Mouse (Mus musculus) MN1 (cell line): ENCODE results near the gene Card11.

ENCODE experiments used
- DNase-seq: peaks from one replicate; pipeline ENCODE4 v3.0.0-alpha.2; 2016; ENCODE audit warnings: low spot score

Card11 gene

DNA sequence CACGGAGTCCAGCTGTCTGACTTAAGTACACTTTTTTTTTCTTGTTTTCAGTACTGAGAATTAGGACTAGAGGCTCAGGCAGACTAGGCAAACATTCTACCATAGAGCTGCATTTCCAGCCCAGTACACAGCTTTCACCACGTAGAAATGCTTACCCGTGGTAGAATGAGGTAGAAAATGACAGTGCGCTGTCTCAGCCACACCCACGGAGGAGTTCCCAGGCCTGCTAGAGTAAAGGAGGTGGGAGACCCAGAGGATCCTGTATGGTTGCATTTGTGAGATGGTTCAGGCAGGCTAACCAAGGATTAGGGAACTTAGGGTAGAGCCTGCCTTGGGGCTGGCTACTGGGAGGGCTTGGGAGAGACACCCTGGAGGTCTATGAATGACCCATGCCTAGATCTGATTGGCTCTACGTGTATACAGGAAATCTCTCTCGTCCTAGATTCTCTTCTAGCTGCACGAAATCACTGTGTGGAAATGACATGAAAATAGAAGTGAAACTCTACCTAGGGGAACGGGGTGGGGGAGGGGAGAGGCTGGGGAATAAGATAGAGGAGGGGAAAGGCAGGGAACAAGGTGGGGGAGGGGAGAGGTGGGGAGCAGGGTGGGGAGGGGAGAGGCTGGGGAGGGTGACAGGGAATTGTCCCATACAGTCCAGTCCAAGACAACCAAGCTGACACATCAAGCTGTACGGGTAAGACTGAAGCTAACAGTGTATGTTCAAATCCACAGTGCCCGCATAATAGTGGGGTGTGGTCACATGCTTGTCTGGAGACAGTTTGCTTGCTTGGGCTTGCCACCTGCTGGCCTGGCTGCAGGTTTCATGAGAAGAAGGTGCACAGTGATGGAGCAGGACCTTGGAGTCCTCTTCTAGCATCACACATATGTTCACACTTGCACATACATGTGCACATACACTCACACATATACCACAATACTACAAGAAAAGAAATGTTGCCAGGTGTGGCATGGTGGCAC lies 8.0 kb downstream of the Card11 start:
- no peak for DNase-seq

GRCm38 (mm10) chr5:140985311-140986050 lies 14.9 kb downstream of the Card11 start:
- no peak for DNase-seq

GRCm38 (mm10) chr5:140981370-140981805 lies 19.0 kb downstream of the Card11 start:
- no peak for DNase-seq

DNA sequence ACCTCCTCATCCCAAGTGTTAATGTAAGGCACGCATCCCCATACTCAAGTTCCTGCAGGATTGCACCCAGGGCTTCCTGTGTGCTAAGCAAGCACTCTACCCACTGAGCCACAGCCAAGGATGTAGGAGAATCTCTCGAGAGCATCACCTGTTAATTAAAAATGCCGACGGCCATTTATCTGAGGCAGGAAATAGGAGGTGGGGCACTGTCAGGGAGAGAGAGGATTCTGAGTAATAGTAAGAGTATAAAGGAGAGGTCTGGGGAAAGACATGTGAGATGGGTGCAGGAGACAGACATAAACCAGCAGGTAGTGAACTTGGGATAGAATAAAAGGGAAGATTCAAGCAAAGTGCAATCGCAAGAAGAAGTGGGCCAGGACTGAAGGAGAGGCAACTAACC lies 19.6 kb downstream of the Card11 start:
- DNase-seq, result no peak

DNA sequence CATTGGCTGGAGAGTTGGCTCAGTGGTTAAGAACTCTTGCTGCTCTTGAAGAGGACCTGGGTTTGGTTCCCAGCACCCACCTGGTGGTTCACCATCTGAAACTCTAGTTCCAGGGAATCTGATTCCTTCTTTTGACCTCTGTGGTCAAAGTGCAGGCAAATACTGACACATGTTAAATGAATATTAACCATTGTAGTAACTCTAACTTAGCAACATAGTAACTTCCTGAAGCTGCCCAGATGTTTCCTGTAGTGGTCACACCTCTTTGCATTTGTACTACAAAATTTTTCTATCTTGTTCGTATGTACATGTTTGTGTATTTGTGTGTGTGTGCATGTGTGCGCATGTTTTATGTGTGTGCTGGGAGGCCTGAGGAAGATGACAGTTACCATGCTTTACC lies 20.3 kb downstream of the Card11 start:
- no peak for DNase-seq

DNA sequence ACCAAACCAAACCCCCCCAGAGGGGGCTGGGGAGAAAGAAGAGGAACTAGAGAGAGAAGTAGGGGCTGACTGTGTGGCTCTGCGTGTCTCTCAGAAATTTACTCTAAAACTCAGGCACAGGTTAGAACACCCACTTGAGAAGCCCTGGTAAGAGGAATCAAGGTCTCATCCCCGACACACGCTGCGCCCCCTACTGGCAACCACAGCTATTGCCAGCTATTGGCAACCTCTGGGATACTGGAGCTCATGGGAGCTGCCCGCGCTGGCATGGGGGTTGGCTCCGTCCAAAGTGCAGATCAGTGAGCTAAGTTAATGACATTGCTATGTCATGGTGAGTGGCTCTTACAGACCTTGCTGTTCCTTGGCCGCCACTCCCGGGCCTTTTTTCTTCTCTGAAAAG lies 37.4 kb downstream of the Card11 start:
- DNase-seq, result no peak

DNA sequence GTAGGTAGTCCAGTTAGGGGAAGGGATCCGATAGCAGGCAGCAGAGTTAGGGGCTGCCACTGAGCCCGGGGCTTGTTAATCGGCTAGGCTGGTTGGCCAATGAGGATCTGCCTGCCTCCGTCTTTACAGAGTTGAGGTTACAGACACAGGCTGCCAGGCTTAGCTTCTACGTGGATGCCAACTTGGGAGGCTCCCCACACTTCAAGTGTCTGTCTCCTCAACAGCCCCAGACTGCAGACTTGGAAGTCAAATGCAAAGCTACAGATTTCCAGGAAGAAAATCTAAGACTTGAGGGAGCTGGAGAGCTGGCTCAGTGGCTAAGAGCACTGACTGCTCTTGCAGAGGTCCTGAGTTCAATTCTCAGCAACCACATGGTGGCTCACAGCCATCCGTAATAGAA lies 39.6 kb downstream of the Card11 start:
- DNase-seq, result no peak

DNA sequence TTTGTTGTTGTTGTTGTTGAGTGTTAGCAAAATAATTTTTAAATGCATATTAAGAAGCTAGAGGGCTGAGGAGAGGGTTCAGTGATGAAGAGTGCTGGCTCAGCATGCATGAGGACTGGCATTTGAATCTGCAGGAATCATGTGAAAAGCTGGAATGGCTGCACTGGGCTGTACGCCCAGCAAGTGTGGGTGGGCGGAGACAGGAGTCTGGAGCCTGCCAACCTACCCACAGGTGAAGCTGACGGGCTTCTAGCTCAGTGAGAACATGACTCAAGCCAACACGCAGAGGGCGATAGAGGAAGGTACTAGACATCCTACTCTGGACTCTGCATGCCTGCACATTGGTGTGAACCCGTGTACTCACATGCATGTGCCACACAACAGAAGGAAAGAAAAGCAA lies 41.2 kb downstream of the Card11 start:
- DNase-seq, result no peak

DNA sequence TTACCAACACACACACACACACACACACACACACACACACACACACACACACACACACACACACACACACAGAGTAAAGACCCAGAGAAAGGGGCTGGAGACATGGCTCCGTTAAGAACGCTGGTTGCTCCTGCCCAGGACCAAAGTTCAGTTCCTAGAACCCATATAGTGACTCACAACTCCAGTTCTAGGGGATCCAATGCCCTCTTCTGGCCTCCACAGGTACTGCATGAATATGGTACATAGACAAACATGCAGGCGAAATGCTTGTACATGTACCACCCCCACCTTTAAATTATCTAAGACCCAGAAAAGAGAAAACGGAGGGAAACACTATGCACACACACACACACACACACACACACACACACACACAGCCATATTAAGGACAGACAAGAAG lies 43.3 kb downstream of the Card11 start:
- no peak for DNase-seq

DNA sequence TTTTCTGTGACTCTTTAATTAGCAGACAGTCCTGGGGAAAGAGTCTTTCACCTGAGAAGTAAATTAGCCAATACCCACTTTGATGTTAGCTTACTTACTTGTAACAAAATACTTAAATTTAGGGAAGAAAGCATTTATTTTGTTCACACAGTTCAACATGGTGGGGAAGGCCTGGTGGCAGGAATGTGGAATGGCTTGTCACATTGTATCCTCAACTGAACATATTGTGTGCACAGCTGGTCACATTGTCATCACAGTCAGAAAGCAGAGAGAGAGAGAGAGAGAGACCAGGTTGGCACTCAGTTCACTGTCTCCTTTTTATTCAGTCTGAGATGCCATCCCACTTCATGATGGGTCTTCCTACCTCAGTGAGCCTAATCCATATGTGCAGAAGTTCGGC lies 44.7 kb downstream of the Card11 start:
- no peak for DNase-seq

- no peak for DNase-seq
Measured at GRCm38 (mm10) chr5:140951801-140952200, 48.6 kb downstream of the Card11 start.

DNA sequence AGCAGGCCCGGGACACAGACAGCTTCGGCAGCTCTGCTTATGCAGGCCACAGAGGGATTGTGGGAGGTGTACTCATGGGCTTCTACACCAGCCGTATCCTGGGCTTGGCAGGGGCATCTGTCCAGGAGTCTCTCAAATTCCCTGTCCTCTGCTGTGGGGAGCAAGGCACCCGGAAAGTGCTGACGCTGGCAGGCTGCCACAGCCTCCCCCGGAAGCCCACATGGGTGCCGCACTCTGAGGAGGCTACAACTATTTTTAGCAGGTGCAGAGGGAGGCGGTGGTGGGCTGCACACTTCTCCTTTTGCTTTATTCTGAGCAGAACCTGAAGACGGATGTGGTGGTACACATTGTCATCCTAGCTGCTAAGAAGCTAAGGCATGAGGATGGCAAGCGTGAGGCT lies 52.4 kb downstream of the Card11 start:
- DNase-seq, result no peak

DNA sequence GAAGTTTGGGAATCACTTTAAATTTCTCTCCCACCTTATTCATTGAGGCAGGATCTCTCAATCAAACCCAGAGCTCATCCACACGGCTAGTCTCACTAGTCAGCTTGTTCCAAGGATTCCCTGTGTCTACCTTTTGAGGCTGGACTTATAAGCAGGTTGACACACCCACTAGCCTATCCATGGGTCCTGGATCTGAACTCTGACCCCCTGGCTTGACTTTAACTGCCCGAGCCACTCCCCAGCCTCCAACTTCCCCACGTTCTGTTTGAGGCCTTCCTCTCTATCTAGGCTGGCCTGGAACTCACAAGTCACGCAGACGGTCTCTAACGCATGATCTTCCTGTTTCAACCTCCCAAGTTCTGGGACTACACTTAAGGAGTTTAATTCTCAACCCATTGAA lies 54.3 kb downstream of the Card11 start:
- DNase-seq, result no peak

- no peak for DNase-seq
Measured at GRCm38 (mm10) chr5:140944382-140945125, 55.8 kb downstream of the Card11 start.

DNA sequence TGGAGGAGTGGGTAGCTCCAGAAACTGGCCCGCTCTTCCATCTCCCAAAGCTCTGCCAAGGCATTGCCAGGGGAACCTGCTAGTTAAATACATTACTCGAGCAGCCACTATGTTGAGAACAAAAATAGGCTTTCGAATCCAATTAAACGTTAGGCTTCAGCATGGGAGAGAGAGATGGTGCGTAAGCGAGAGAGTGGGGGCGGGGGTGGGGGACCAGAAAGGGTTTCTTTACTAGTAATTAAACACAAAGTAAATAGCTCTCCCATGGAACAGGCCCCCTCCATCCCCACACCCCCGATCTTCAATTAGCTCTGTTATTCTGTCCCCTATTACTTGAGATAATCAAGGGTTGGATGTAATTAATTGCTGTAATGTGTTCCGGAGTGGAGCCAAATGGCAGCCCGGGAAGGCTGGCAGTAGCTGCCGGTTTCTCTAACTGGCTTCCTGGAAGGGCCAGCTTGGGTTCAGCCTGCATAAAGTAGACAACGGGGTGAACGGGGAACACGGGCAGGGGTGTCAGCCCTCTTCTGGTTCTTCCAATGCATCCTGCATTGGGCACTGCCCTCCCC lies 59.4 kb downstream of the Card11 start:
- no peak for DNase-seq

DNA sequence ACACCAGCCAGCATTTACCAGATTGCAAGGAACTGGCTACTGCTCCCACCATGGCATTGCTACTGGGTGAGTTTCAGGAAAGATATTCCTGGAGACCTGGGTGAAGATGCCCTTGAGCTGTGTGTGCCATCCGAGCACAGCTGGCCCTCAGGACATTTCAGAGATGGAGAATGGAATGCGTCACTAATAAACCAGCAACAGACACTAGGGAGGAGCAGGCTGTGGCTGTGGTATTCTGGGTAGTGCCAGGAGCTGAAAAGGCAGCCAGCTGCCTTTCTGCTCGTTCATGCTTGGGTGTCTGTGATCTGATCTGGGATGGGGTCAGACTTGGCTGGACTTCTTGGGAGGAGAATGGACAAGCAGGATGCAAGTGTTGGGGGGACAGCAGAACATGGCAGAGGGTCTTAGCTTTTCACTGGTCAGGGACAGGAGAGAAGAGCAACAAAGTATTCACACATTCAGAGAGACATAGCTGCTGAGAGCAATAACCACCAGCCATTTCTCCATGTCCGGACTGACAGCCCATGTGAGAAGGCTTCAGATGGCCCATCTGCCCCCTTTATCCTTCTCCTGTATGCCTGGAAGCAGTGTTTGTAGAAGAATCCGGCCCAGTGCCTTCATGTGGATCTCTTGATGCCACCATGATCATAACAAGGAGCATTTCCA lies 60.0 kb downstream of the Card11 start:
- no peak for DNase-seq

DNA sequence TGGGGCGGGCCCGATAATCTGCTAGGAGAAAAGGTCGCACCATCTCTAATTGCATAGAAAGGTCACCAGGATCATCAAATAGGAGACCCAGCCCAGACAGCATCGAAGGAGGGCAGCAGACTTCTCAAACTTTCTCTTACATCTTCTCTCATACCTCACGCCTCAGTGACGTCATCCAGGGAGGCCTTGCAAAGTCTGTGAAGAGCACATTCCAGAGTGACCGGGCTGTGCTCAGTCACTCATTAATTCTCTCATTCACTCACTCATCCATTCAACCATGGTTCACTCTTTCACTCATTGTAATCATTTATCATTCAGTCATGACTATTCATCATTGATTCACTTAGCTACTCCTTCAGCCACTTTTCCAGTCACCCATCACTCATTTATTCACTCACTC lies 63.6 kb downstream of the Card11 start:
- no peak for DNase-seq

DNA sequence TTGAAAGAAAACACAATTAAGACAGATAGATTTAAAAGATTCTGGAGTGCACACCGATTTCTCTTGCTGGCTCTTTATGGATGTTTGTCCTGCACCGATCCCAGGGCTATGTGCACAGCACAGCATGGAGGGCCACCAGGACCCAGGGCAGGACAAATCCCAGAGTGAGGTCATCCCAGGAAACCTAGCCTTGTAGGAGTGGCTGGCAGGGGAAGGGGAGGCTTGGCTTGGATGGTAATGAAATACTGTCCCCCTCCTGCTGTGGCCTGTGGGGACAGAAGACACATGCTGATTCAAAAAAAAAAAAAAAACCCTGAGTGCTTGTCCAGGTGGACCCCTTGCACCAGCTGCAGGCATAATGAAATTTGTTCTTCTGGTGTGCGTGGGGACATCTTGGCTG lies 64.5 kb downstream of the Card11 start:
- DNase-seq, result no peak

DNA sequence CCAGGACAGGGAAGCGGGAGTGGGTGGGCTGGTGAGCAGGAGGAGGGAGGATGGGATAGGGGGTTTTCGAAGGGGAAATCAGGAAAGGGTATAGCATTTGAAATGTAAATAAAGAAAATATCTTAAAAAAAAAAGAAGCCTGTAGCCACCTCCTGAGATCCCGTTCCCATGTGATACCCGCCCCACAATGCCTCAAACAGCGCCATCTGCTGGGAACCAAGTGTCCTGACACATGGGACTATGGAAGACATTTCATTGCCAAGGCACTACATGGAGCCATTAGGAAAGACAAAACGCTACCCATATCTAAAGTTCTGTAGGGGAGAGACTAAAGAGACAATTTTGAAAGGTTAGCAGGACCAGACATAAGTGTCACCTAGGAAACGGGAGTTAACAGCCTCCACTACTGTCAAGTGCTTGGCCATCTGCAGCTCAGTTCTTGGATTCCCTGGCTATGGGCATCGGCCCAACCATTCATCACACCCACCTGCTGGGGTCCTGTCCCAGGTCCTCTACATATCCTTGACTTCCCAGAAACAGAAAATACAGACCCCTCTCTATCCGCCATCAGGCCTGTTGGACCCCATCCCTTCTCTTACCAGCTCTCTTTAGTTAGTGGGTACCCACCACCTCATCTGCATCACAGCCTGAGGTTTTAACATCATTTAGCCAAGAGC lies 65.6 kb downstream of the Card11 start:
- no peak for DNase-seq

DNA sequence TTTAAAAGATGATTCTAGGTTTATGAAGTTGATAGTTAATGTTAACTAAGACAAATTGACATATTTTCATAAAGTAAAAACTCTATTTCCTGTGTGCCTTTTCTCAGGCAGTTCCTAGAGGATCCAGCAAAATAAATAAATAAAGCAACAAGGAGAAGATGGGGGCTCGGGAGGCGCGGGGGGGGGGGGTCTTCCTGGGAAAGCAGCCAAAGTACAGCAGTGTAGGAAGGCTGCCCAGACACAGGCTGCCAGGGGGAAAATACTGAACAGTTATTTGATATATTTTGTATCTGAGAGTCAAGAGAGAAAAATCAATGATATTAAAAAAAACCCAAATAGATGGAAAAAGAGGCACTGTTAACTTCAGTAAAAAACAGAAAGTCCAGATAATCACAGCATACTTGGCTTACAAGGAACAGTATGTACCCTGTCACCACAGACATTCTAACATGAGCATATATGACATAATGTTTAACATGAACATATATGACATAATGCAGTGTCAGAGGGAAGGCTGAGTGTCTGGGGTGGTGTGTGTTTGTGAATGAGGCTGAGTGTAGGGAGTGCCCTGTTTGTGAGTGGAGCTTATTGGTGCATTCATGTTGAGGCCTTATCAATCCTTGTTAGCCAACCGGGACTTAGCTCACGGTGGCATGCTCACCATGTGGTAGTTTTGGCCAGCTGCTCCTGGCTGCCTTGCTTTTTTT lies 68.7 kb downstream of the Card11 start:
- no peak for DNase-seq
